Mouse (Mus musculus) CH12.LX (cell line): ENCODE measurements around the gene Il16.

Experiments
- CHD1 ChIP-seq: IDR thresholded peaks from 2 replicates; pipeline ENCODE4 v1.6.1; 2012; ENCODE audit warnings: low read depth, low read length, improper control_type of control experiment, inconsistent platforms
- CTCF ChIP-seq, 2 experiments: IDR thresholded peaks in 1 of 2; conservative IDR thresholded peaks in 1 of 2; 2 replicates each; pipeline ENCODE4 v1.5.1; 2011 to 2012; ENCODE audit warnings: low read depth in 2 of 2, low read length in 2 of 2, improper control_type of control experiment in 1 of 2, inconsistent platforms in 1 of 2, mild to moderate bottlenecking in 1 of 2, moderate library complexity in 1 of 2
- JUN ChIP-seq: IDR thresholded peaks from 2 replicates; pipeline ENCODE4 v1.6.1; 2011; ENCODE audit warnings: low read depth, mild to moderate bottlenecking, low read length, improper control_type of control experiment, moderate library complexity; ENCODE audit not compliant: insufficient read depth
- JUND ChIP-seq: conservative IDR thresholded peaks from 2 replicates; pipeline ENCODE4 v1.6.1; 2011; ENCODE audit warnings: low read depth, low read length, improper control_type of control experiment
- NELFE ChIP-seq: IDR thresholded peaks from 2 replicates; pipeline ENCODE4 v1.6.1; 2011; ENCODE audit warnings: low read depth, low read length, improper control_type of control experiment

DNA sequence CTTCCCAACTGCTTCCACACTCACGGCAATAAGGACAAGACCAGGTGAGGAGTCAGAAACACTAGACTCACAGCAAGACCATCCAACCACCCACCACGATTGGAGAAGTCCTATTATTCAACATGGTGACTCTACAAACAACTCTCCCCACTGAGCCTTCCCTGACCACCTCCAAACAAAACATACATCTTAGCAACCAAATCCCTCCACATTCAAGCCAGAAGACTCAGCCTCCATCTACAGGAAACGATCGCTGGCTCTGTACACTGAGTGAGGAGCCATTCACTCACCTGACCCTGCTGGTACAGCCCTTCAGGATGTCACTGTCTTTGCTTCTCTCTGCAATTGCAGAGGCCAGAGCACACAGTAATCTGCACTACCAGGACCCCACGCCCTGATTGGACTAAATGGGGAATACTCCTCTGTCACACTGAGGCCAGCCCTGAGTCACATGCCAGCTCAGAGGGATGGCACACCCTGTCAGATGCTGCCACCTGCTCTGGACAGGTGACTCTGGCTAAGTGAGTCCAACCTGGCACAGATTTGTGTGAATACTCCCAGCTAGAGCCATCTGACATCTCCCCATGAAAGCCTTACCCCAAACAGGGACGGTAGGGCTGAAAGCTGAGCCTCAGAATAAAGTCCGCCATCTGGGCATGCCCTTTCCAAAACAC, 10.3 kb downstream of the Il16 start:
- TF ChIP-seq CTCF (conservative IDR thresholded peaks at IDR 0.05 in 1 of 2, IDR thresholded peaks at IDR 0.05 in 1 of 2; ENCODE audit: low read depth in 2 of 2, low read length in 2 of 2) (no peak), JUND (no peak), JUN (no peak), NELFE (no peak), CHD1 (no peak)
